Comparison of ENCODE assay signal across 8 mouse cellular contexts in genomic region chr12:99467884-99468311, GRCm38 (mm10).
DNase-seq lines count a peak whose midpoint lies in the region; ATAC-seq and TF ChIP-seq lines count a peak whose summit lies in the region.

No protein-coding gene starts in this region.

- H3K9me3 ChIP-seq in limb, embryonic 10.5 days (replicated peaks), result no peaks in the 10 kb centered on the region
- no peaks in the 10 kb centered on the region for H3K9me3 ChIP-seq in midbrain, embryonic 11.5 days (ENCODE audit: control insufficient read depth, low read length)
- no peaks in the 10 kb centered on the region for H3K9me3 ChIP-seq in stomach, postnatal 0 days (ENCODE audit: control insufficient read depth, low read length)

- peak; percentile 72 for ATAC-seq in midbrain, embryonic 11.5 days (ENCODE audit: low FRiP score)
- ATAC-seq in stomach, postnatal 0 days (ENCODE audit: low FRiP score, low TSS enrichment), result peak; percentile 81

- peak overlapping the region; percentile 28; the same call in 1 of the 2 replicates for H3K9ac ChIP-seq in midbrain, embryonic 11.5 days (ENCODE audit: low read length)
- H3K9ac ChIP-seq in stomach, postnatal 0 days (ENCODE audit: low read length), result no peak overlapping the region

- no peaks in the 10 kb centered on the region for H3K27me3 ChIP-seq in limb, embryonic 10.5 days (ENCODE audit: low read depth, poor library complexity, severe bottlenecking)
- H3K27me3 ChIP-seq in midbrain, embryonic 11.5 days (ENCODE audit: control insufficient read depth, insufficient read depth, low read length), result no peaks in the 10 kb centered on the region
- no peaks in the 10 kb centered on the region for H3K27me3 ChIP-seq in stomach, postnatal 0 days (ENCODE audit: control insufficient read depth, insufficient read depth, low read length)

- H3K27ac ChIP-seq in limb, embryonic 10.5 days, result peak overlapping the region; percentile 55; the same call in 1 of the 2 replicates
- no peak overlapping the region for H3K27ac ChIP-seq in midbrain, embryonic 11.5 days (ENCODE audit: low read depth, low read length)
- H3K27ac ChIP-seq in stomach, postnatal 0 days (replicated peaks), result no peak overlapping the region

- DNase-seq in right cerebral cortex, postnatal 10 days (ENCODE audit: low spot score in 2 of 2), result peak; percentile 70 to 71
- DNase-seq in right cerebral cortex, postnatal 14 days, result no peak
- DNase-seq in cerebellum, postnatal 10 days, result peak; percentile 73 to 79
- peak; percentile 48 for DNase-seq in gastrocnemius, postnatal 25 days
- no peak for DNase-seq in limb, embryonic 10.5 days (ENCODE audit: low spot score)
- peak; percentile 86 for DNase-seq in midbrain, embryonic 11.5 days (ENCODE audit: low spot score, missing footprints)
- DNase-seq in stomach, postnatal 0 days (ENCODE audit: low spot score), result peak; percentile 24
- DNase-seq in urinary bladder, adult 2 months (ENCODE audit: low spot score), result no peak

- TF ChIP-seq CTCF in stomach, postnatal 0 days (IDR thresholded peaks at IDR 0.05; ENCODE audit: low read depth), result no peak

- H3K4me2 ChIP-seq in midbrain, embryonic 11.5 days, result no peak overlapping the region
- H3K4me2 ChIP-seq in stomach, postnatal 0 days (replicated peaks; ENCODE audit: low read depth), result peak overlapping the region; percentile 42

- TF ChIP-seq EP300 in stomach, postnatal 0 days (optimal IDR thresholded peaks at IDR 0.05), result no peak

- 85% methylated on average over 15 of the region's 15 CpGs for WGBS in limb, embryonic 10.5 days
- WGBS in midbrain, embryonic 11.5 days, result 51% methylated on average over 15 of the region's 15 CpGs
- WGBS in stomach, postnatal 0 days, result 38% methylated on average over 15 of the region's 15 CpGs

- no peaks in the 10 kb centered on the region for H3K36me3 ChIP-seq in limb, embryonic 10.5 days
- no peaks in the 10 kb centered on the region for H3K36me3 ChIP-seq in midbrain, embryonic 11.5 days (ENCODE audit: control insufficient read depth, insufficient read depth, low read length)
- H3K36me3 ChIP-seq in stomach, postnatal 0 days (ENCODE audit: control insufficient read depth, insufficient read depth, low read length), result no peaks in the 10 kb centered on the region

- peaks cover 22% of the 10 kb centered on the region for H3K4me1 ChIP-seq in limb, embryonic 10.5 days
- H3K4me1 ChIP-seq in midbrain, embryonic 11.5 days (ENCODE audit: control insufficient read depth, insufficient read depth, low read length), result peaks cover 22% of the 10 kb centered on the region
- H3K4me1 ChIP-seq in stomach, postnatal 0 days (replicated peaks; ENCODE audit: control insufficient read depth, insufficient read depth), result no peaks in the 10 kb centered on the region

- H3K4me3 ChIP-seq in limb, embryonic 10.5 days, result no peak overlapping the region
- H3K4me3 ChIP-seq in midbrain, embryonic 11.5 days (ENCODE audit: low read depth, low read length), result no peak overlapping the region
- no peak overlapping the region for H3K4me3 ChIP-seq in stomach, postnatal 0 days (ENCODE audit: low read depth, low read length)

Comparison
In these comparisons a context has a peak if more than half of its experiments do, and no peak if none do; other contexts are left out.
1. DNase-seq: peak in right cerebral cortex, postnatal 10 days (2 of 2), cerebellum, postnatal 10 days (2 of 2), gastrocnemius, postnatal 25 days (single experiment), midbrain, embryonic 11.5 days (single experiment) and stomach, postnatal 0 days (single experiment); none in right cerebral cortex, postnatal 14 days (single experiment), limb, embryonic 10.5 days (single experiment) and urinary bladder, adult 2 months (single experiment).